Mouse (Mus musculus): ENCODE data around the gene Gclc.

- no peak for TF ChIP-seq E2F4 (IDR thresholded peaks at IDR 0.05; ENCODE audit: insufficient replicate concordance, low read depth, low read length)
- TF ChIP-seq HCFC1 (IDR thresholded peaks at IDR 0.05; ENCODE audit: low read depth, low read length): no peak
- TF ChIP-seq POLR2A (IDR thresholded peaks at IDR 0.05; ENCODE audit: low read depth, low read length): no peak
- no peak for TF ChIP-seq IRF4 (IDR thresholded peaks at IDR 0.05; ENCODE audit: low read depth, low read length)
These were observed 23.3 kb downstream of the Gclc start for GRCm38 (mm10) chr9:77777622-77778021.
